Mouse (Mus musculus) spleen, adult 2 months (tissue): ENCODE results near the gene Spns3.

ENCODE experiments used
- CTCF ChIP-seq: fragments of 200-500 bp; IDR thresholded peaks from 2 replicates; pipeline ENCODE4 v1.5.1; 2011; ENCODE audit warnings: mild to moderate bottlenecking, inconsistent platforms; ENCODE audit not compliant: insufficient read depth, insufficient read length, insufficient replicate concordance; ENCODE audit errors: extremely low read depth
- POLR2A ChIP-seq: fragments of 200-500 bp; IDR thresholded peaks from 2 replicates; pipeline ENCODE4 v1.6.1; 2011; ENCODE audit warnings: low read depth, low read length, inconsistent platforms

DNA sequence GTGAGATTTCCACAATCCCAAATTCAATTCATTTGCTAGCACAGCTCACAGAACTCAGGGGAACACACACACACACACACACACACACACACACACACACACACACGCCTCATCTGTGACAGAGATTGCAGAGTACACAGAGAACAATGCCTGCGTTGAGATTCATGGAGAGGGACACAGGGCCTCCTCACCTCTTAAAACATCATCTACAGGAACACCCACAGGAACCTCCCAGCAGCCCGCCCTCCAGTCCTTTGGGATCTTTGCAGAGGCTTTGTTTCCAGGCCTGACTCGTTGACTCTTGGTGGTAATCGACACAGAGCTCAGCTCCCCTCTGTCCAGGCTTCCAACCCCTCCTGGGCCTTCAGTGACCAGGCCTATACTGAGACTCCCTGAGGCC lies 73.1 kb downstream of the Spns3 start:
- no peak for TF ChIP-seq CTCF
- TF ChIP-seq POLR2A, result no peak
